Mouse (Mus musculus): ENCODE data around the gene Bbs9.
"Not testable (repeated sequence)": the region's sequence is repeated elsewhere in the genome, so short reads cannot be mapped to it uniquely, and the experiment has no call there.

DNA sequence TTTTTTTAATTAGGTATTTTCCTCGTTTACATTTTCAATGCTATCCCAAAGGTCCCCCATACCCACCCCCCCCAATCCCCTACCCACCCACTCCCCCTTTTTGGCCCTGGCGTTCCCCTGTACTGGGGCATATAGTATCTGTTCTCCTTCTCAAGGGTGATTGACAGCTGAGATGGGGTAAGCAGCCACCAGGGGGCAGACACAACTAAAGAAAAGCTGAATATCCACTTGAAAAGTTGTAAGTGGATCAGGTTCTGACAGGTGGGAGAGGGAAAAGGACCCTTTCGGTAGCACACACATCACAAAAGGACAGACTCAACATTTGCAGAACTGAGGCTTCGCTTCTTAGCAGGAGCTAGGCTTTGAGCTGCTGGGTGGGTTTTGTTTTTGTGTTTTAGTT is 237.8 kb downstream of the Bbs9 start:
- TF ChIP-seq EP300, POLR2A (IDR thresholded peaks at IDR 0.05; ENCODE audit: insufficient read depth, low read depth, low read length): not testable (repeated sequence)
- peak; percentile 75 for TF ChIP-seq CTCF (IDR thresholded peaks at IDR 0.05)

All from heart, adult 2 months (tissue).